Mouse (Mus musculus): Measurements from ENCODE around the gene Zfp335.

Zfp335 gene

DNA sequence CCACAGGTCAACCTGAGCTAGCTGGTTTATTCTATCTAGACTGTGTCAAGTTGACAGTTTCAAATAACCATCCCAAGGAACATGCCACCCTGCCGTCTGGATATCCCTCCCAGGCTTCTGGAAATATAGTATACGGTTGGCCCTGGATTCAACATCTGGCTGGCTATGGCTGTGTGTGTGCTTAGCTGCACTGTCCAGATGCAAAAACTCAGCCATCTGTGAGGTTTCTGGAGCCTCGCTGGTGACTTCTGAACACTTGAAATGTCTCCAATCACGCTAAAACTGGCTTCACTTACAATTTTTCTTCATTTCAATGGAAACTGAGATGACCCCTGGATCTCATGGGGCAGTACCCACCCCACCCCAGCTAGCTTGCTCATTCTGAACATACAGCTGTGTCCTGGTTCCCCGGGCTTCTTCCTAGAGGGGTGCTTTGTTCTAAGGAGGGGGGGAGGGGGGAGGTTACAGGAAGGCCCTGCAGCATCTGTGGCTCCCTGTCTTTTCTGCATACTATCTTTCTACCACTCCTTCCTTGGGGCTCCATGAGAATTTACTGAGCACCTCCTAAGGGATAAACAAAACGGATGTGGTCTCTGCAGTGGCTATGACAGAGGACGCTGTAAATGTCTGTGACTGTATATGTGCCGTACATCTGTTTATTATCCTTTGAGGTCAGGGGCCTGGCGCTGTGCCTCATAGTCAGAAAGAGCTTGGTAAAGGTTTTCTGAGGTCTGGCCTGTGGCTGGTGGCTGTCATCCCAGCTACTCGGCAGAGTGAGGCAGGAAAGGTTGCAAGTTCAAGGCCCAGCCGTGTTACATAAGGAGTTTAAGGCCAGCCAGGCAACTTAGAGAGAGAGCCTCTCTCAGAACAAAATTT, 19.4 kb upstream of the Zfp335 start:
- no peak for DNase-seq (ENCODE audit: extremely low read depth, insufficient read length, low spot score)

DNA sequence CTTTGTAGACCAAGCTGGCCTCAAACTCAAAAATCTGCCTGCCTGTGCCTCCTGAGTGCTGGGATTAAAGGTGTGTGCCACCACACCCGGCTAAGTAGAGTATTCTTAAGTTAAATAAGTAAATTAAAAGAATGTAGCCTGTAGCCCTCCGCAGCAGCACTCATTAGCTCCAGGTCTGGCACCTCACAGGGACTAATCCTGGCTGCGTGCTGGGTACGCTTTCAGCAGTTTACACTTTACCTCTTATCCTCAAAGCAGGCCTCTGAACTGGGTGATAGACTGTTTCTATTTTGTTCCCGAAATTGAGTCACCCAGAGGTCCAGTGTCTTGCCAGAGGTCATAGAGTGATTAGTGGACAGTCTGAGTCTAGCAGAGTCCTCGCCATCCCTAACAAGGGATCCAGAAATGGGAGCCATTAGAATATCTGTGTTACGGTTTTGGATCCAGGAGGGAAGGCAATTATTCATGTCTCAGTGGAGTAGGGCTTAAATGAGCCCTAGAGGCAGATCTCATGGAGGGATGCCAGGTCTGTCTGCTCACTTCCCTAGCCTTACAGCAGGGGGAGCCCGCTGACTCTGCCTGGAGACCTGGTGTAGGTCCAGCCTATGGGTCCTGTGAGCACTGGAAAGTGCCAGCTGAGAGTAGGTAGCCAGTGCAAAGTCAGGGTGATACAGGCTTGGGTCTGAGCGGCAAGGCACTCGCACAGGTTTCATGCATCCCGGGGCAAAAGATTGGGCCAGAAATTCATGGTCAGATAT, 12.7 kb upstream of the Zfp335 start:
- DNase-seq (ENCODE audit: extremely low read depth, insufficient read length, low spot score): peak; percentile 68

DNA sequence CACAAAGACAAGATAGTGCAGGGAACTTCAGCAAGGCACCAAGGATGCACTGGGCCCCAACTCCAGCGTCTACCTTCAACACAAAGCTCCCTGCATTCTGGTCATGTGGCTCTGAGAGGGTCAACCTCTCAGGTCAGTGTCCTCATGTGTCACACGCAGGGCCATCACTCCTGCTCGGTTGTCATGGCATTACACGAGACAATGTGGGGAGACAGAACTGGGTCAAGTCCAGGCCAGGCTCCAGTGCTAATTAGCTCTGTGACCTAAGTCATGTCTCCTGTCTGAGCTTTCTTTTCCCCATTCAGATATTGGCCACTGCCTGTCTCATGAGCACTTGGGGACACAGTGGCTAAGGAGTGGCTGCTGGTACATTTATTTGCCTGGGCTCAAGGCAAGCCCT, 11.7 kb upstream of the Zfp335 start:
- no peak for DNase-seq (ENCODE audit: extremely low read depth, insufficient read length, low spot score)

DNA sequence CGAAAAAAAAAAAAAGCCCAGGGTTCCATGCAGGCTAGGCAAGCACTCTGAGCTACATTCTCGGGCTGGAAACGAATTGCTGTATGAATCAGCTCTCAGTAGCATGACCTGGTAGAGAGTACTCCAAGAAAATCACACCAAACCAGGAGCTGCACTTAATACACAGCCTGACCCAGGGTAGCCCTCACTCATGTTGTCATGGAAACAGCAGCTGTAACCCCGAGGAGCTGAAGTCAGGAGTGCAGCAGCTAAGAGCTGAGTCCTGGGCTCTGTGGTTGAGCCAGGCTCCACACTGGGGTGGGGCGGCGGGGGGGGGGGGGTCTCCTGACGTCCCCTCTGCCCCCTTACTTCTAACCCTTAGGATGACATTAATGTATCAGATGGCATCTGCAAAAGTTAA, 10.4 kb upstream of the Zfp335 start:
- no peak for DNase-seq (ENCODE audit: extremely low read depth, insufficient read length, low spot score)

DNA sequence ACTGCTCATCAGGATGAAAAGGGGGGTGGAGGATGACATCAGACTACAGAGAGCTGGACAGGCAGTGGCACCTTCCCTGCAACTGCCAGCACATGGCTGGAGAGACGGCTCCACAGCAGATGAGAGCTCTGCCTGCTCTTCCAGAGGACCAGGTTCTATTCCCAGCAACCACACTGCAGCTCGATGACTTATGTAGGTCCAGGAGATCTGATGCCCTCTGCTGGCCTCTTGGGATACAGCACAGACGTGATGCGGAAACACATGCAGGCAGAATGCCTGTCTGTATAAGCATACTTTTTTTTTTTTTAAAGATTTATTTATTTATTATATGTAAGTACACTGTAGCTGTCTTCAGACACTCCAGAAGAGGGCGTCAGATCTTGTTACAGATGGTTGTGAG, 6.8 kb upstream of the Zfp335 start:
- no peak for DNase-seq (ENCODE audit: extremely low read depth, insufficient read length, low spot score)

DNA sequence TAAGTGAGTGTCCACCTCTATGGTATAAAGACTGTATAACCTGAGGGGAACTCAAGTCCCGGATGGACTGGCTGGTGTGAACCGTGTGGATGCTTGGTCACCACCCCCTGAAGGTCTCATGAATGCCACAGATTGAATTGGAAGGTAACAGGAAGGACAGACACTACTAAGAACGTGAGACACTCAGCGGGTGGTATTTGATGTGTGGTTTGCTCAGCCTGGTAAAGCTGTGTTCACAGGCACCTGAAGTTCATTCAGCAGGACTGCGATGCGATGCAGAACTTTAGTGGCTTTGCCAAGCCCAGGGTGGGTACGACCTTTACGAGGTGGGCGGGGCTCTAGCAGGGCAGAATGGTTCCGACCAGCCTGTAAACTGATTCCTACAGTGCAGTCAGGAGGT, 5.8 kb upstream of the Zfp335 start:
- no peak for DNase-seq (ENCODE audit: extremely low read depth, insufficient read length, low spot score)

DNA sequence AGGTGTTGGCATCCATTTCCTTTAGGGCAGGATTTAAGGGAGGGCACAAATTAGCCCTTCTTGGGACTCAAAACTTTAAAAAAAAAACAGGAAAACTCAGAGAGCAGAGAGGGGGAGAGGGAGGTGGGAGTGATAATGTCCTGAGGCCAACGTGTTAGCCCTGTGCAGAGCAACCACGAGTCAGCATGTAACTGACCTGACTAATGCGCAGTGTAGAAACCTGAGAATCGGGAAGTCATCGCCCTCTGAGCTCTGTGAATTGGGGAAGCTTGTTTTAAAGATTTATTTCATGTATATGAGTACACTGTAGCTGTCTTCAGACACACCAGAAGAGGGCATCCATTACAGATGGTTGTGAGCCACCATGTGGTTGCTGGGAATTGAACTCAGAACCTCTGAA, 5.3 kb upstream of the Zfp335 start:
- DNase-seq (ENCODE audit: extremely low read depth, insufficient read length, low spot score): no peak

DNA sequence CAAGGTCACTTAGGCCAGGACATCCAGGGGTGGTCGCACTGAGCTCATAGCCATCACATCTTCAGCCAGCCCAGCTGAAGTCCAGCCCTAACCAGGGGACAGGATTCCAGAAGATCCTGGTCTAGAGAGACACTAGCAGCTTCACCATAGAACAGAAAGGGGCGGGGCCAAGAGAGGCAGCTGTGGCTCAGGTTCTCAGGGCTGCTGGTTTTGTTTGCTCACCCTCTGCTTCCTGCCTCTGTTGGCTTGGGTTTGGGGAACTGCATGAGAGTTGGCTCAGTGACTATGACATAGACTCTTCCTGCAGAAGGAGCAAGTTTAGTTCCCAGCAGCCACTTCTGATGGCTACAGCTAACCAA, 1.9 kb upstream of the Zfp335 start:
- no peak for DNase-seq (ENCODE audit: extremely low read depth, insufficient read length, low spot score)

DNA sequence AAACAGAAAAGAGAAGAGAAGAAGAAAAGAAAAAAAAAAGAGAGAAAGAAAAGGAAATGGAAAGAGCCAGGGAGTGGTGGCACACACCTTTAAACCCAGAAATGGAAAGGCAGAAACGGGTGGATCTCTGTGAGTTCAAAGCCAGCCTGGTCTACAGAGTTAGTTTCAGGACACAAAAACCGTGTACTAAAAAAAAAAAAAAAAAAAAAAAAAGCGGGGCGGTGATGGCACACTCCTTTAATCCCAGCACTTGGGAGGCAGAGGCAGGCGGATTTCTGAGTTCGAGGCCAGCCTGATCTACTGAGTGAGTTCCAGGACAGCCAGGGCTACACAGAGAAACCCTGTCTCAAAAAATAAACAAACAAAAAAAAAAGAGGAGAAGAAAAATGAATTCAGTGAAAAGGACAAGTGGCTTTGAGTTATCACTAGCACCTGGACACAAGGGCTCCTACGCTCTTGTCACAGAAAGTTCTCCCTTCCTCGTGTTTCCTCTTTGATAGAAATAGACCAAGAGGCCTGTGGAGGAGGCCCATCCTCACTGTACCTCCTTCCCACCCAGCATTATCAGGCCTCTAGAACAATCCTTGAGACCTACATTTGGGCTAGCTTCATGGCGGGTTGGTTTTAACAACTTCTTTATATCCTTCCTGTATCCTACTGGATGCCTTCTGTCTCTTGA, 1.3 kb upstream of the Zfp335 start:
- DNase-seq (ENCODE audit: extremely low read depth, insufficient read length, low spot score): no peak

DNA sequence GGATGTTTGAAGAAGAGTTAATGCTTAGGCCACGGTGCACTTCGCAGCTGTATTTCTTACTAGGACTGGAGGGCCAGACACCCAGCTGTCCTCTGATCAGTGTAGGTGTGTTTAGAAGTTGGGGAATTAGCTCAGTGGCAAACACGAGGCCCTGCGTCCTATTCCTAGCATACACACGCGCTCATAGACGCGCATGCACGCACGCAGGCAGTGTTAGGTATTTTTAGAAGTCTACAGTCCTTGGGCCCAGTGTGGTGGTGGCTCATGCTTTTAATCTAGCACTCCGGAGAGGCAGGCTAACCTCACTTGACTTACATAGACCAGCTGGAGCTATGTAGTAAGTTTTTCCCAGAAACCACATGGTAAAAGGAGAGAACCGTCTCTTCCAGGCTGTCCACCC, 594 bp upstream of the Zfp335 start:
- DNase-seq (ENCODE audit: extremely low read depth, insufficient read length, low spot score): no peak

DNA sequence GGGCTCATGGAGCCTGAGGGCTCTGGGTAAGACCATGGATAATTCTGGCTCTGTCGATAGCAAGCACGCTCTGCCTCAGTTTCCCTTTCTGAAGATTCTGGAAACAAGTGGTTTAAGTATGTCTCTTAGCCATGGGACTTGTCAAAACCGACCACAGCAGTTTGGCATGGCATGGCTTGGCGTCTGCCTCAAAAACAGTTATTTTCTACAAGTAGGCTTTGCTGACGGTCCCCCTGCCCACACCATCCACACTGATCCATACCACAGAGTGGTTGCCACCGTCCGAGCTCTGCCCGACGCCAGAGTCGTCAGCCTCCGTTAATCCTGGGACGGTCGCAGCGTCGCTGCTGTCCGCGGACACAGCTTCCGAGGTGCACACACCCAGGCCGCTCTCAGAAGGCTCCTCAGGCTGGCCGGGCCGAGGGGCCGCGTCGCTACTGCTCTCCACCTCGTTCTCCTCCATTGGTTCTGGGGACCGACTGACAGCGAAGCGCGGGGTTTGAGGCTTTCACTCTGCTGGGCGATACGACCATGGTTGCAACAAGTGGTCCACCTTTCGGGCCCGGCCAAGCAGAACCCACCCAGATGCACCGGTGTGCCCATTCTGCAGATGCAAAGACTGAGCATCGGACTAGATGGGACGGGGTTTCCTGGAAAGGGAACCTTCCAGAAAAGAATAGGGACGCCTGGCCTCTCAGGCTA, 1.0 kb downstream of the Zfp335 start:
- DNase-seq (ENCODE audit: extremely low read depth, insufficient read length, low spot score): no peak

DNA sequence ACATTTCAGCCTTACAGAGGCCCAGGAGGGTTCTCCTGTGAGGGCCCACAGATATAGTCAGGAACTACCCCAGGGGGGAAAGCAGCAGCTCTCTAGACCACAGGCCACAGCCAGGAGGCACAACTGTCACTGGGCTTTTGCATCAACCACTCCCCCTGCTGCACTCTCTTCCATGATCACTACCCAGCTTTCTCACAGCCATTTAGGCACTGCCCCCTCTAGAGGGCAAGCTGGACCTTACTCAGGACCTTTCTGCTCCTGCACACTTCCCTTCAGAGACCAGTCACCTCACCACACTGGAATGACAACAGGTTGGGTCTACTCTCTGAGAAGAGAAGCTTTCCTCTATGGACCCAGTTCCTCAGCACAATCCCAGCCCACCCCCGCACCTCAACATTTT, 2.0 kb downstream of the Zfp335 start:
- DNase-seq (ENCODE audit: extremely low read depth, insufficient read length, low spot score): no peak

DNA sequence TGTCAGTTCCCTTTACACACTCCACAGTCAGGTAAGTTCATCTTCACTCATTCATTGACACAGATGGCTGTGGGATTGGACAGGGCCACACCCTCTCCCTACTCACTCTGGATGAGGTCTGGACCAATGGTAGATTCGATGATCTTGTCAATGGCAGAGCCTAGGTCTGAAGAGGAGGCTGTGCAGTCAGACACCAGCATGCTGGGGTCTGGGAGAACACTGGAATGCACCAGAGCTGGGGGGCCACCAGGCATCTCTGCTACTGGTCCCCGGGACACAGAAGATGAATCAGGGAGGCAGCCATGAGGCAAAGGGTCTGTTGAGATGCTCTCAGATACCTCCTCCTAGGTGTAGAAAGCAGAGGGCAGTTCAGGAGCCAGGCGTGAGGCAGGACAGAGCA, 2.5 kb downstream of the Zfp335 start:
- no peak for DNase-seq (ENCODE audit: extremely low read depth, insufficient read length, low spot score)

DNA sequence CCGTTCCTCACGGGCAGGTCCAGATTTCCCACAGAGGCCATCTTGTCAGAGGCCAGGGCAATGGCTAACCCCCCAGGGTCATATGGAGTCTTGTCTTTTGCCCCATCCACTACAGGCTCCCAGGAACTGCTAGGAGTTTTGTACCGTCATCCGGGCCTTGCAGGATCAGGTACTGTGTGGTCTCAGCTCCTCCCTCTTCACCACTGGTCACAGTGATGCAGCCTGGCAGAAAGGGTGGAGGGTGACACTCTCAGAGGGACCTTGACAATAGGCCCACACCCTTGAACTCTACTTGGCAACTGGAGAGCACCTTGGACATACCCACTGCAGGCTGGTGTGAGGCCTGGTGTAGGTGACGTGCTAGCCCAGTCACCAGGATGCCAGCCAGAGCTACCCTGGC, 3.5 kb downstream of the Zfp335 start:
- no peak for DNase-seq (ENCODE audit: extremely low read depth, insufficient read length, low spot score)

DNA sequence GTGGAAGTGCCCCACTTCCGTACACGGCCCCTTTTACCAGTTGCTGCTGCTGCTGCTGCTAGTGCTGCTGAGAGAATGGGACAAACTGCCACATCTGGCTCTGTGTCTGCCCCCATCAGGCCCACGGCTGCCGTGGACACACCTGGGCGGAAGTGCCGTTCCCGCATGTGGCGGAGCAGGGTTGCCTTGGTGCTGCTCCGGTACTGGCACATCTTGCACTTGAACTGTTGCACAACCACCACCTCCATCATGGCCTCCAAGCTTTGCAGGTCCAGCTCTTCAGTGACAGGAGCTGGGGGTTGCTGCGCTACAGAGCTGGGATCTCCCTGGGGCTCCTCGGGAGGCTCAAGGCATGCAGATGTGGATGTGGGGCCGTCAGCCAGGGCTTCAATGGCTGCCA, 4.0 kb downstream of the Zfp335 start:
- DNase-seq (ENCODE audit: extremely low read depth, insufficient read length, low spot score): no peak

DNA sequence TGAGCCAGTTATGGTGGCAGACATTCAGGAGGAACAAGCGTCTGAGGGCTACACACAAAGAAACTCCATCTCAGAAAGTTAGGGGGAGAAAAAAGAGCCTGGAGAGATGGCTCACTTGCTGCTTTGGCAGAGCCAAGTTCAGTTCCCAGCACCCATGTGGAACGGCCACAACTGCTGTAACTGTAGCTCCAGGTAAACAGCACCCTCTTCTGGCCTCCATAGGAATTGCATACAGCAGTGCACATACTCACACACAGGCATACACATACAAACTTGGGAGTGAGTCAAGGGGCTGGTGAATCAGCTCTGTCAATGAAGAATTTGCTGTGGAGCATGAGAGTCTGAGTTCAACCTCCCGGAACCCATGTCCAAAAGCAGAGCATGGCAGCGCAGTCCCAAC, 5.5 kb downstream of the Zfp335 start:
- no peak for DNase-seq (ENCODE audit: extremely low read depth, insufficient read length, low spot score)

DNA sequence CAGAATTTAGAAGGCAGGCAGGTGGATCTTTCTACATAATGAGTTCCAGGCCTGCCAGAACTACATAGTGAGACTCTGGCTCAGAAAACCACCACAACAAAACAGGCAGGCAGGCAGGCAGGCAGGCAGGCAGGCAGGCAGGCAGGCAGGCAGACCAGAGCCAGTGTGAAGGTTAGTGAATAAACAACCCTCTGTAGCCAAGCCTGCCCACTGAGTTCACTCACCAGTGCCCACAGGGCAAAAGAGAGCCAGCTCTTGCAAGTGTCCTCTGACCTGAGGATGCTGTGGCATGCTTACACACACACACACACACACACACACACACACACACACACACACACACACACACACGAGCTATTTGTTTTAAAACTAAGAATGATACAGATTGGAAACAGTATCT, 8.1 kb downstream of the Zfp335 start:
- DNase-seq (ENCODE audit: extremely low read depth, insufficient read length, low spot score): no peak

DNA sequence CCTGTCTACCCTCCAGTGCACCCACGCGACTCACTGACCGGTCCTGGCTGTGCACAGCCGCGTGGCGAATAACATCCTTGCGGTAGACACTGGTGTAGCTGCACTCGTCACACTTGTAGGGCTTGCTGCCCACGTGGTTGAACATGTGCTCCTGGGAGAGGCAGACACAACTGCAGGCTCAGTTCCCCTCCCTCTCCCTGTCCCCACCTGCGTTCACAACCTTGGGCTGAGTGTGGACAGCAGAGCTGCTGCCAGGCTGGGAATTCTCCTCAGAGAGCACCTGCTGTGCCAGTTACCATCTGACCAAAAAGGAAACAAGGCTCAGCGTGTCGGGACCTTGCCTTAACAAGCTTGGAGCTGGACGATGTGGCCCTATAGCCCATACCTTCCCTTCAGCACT, 10.2 kb downstream of the Zfp335 start:
- DNase-seq (ENCODE audit: extremely low read depth, insufficient read length, low spot score): no peak

DNA sequence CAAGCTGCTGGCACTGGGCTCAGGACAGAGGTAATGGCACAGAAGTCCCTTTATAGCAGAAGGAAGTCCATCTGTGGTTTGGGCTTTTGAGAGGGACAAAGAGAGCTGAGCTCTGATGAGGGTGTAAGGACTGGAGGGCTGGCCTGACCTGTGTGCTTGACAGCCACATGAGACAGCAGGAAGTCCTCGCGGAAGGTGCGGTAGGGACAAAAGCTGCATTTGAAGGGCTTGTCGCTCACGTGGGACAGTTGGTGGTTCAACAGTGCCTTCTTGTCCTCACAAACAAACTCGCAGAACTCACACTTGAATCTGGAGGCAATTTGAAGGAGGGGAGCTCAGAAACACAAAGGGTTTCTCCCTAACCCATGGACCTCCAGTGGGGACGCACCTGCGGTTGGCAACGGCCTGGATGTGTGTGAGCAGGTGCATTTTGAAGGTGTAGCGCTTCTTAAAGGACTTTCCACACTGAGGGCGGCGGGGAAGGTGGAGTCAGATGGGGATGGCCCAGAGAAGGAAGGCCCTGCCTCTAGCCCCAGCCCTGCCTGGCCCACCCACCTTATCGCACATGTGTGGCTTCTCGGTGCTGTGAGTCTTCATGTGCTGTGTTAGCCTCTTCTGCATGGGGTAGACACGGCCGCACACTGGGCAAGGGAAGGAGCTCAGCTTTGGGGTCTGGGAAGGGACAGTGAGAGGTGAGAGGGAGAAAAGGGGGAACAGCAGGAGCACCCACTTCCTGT, 11.7 kb downstream of the Zfp335 start:
- DNase-seq (ENCODE audit: extremely low read depth, insufficient read length, low spot score): no peak

DNA sequence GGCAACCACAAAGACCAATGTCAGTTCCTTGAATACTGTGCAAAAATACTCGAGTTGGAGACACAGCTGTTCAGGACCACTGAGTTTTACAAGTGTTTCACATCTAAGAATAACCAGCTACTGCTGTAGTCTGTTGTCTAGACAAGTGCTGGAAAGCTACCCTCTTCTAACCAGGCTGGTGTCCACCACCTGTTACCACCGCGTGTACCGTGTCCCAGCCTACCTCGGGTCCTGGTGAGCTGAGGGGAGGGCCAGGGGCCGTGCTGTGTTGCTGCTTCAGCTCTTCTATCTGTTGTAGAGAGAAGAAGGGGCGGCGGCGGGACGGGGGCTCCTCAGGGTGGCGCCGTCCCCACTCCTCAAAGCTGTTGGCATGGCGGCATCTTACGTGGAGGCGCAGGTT, 12.5 kb downstream of the Zfp335 start:
- DNase-seq (ENCODE audit: extremely low read depth, insufficient read length, low spot score): no peak
